Mouse (Mus musculus): ENCODE measurements at regions not wholly inside any gene's neighbourhood (a gene's known extent, or its start where the extent isn't known, plus 50 kb on each side); places are given as distances from the start of the nearest gene placed in this dataset.

- no peak for DNase-seq (ENCODE audit: low read depth, low spot score)
These were observed 158.0 kb upstream of the Serp2 start for GRCm38 (mm10) chr14:76714727-76715126.

GRCm38 (mm10) chr14:76713946-76714345, 157.3 kb upstream of the Serp2 start:
- DNase-seq (ENCODE audit: low read depth, low spot score) = no peak

- DNase-seq (ENCODE audit: low read depth, low spot score) = no peak
These were observed 152.0 kb upstream of the Serp2 start for GRCm38 (mm10) chr14:76708728-76709127.

GRCm38 (mm10) chr14:76703373-76703764, 146.7 kb upstream of the Serp2 start:
- DNase-seq (ENCODE audit: low read depth, low spot score) = no peak

GRCm38 (mm10) chr14:76702709-76703372, 146.2 kb upstream of the Serp2 start:
- no peak for DNase-seq (ENCODE audit: low read depth, low spot score)

- DNase-seq (ENCODE audit: low read depth, low spot score) = no peak
These were observed 145.4 kb upstream of the Serp2 start for GRCm38 (mm10) chr14:76701911-76702708.

GRCm38 (mm10) chr14:76701304-76701703, 144.6 kb upstream of the Serp2 start:
- DNase-seq (ENCODE audit: low read depth, low spot score) = no peak

- no peak for DNase-seq (ENCODE audit: low read depth, low spot score)
These were observed 144.1 kb upstream of the Serp2 start for GRCm38 (mm10) chr14:76700796-76701195.

- DNase-seq (ENCODE audit: low read depth, low spot score) = no peak
These were observed 143.5 kb upstream of the Serp2 start for GRCm38 (mm10) chr14:76700190-76700589.

GRCm38 (mm10) chr14:76698718-76699402, 142.2 kb upstream of the Serp2 start:
- no peak for DNase-seq (ENCODE audit: low read depth, low spot score)

- DNase-seq (ENCODE audit: low read depth, low spot score) = no peak
These were observed 140.0 kb upstream of the Serp2 start for GRCm38 (mm10) chr14:76696729-76697128.

GRCm38 (mm10) chr14:76695691-76696355, 139.1 kb upstream of the Serp2 start:
- DNase-seq (ENCODE audit: low read depth, low spot score) = no peak

GRCm38 (mm10) chr14:76694894-76695293, 138.2 kb upstream of the Serp2 start:
- DNase-seq (ENCODE audit: low read depth, low spot score) = no peak

- DNase-seq (ENCODE audit: low read depth, low spot score) = no peak
These were observed 136.9 kb upstream of the Serp2 start for GRCm38 (mm10) chr14:76693351-76694317.

- no peak for DNase-seq (ENCODE audit: low read depth, low spot score)
These were observed 131.3 kb upstream of the Serp2 start for GRCm38 (mm10) chr14:76687971-76688407.

- DNase-seq (ENCODE audit: low read depth, low spot score) = no peak
These were observed 130.2 kb upstream of the Serp2 start for GRCm38 (mm10) chr14:76686762-76687453.

GRCm38 (mm10) chr14:76685830-76686761, 129.4 kb upstream of the Serp2 start:
- no peak for DNase-seq (ENCODE audit: low read depth, low spot score)

- DNase-seq (ENCODE audit: low read depth, low spot score) = no peak
These were observed 127.6 kb upstream of the Serp2 start for GRCm38 (mm10) chr14:76684327-76684726.
